Mouse (Mus musculus) T-helper 1 cell (primary cell): Measurements from ENCODE around the gene Olfr1176.

Source experiments
- in situ Hi-C: fragments of 300-600 bp; cut with MboI, MseI; formaldehyde crosslinking; loops from one replicate; pipeline ENCODE4 v1.15.1; 2025; ENCODE audit warnings: high pct_unique_total_duplicates

Gene Olfr1176

GRCm38 (mm10) chr2:88336421-88336820, at the start of gene Olfr1176:
TSS of gene Olfr1176 (plus strand) at chr2:88336721.
- in situ Hi-C loops: no loop called here

GRCm38 (mm10) chr2:88315035-88315434, 21.5 kb upstream of the Olfr1176 start, which contains the start of gene Olfr1174-ps:
TSS of gene Olfr1174-ps (minus strand) at chr2:88315135.
- in situ Hi-C loops: no loop called here

DNA sequence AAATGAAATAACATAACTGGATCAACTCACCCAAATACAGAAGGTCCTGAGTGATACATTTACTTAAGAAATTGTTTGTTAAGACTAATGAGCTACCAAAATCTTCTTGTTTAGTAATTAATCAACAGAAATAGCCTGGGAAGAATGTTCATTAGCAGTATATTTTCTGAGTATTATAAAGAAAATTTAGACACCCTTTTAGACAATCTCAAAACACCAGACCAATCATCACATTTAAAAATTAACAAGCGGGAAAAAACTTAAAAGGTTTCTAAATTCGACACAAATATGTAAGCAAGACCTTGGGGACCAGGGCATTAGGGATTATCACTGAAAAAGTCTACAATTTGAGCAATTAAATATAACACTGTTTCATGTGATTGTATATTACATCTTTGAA, 9.4 kb upstream of the Olfr1176 start, which contains the start of gene Olfr1175-ps:
Gene Olfr1175-ps (minus strand): TSS at position 101 of the 400 bp plus-strand sequence.
- in situ Hi-C loops: no loop called here

GRCm38 (mm10) chr2:88346392-88346791, 9.9 kb downstream of the Olfr1176 start, which contains the start of gene Olfr1177-ps:
TSS of gene Olfr1177-ps (minus strand) at chr2:88346492.
- in situ Hi-C loops: no loop called here

DNA sequence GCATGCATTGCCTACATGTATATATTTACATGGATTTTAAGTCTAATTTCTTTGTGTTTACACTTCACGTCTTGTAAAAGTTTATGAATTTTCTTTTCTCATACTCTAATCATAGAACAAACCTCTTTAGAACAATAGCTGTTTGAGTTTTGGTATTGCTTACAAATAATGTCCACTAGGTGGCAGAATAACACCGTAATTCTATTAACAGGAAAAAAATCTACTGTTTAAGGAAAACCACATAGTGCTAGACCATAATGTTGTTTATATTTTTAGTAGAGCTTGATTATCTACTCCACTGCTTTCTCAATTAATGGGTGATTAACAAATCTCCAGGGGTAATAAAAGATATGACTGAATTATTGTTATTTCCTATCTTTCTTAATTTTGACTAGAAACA, 19.8 kb downstream of the Olfr1176 start:
- in situ Hi-C loops: loop anchor here (10.0 kb wide), 1 partner anchor 1848 kb away; no protein-coding TSS in a partner anchor

GRCm38 (mm10) chr2:88386762-88387161, 50.2 kb downstream of the Olfr1176 start, which contains the start of gene Olfr1178:
TSS of gene Olfr1178 (plus strand) at chr2:88387062.
- in situ Hi-C loops: no loop called here
